Mouse (Mus musculus) midbrain, embryonic 15.5 days (tissue): ENCODE data around the gene Atp6v1e1. TPM values are rescaled to one million over a fixed set of nuclear protein-coding genes. Genes with fewer than 3 reads are reported as not detected.

ENCODE experiments used
- microRNA-seq: library from miRNA; unstranded; fragments of <30 nt; microRNA quantifications from one replicate; pipeline ENCODE4, GENCODE M21; 2016
- polyA plus RNA-seq: library from polyadenylated mRNA; unstranded; fragments of >200 nt; fragmentation: Nextera tagmentation; extraction: Ambion mirVana; gene quantifications from 2 replicates; pipeline ENCODE4 v1.2.1, GENCODE M21; 2015

Gene Atp6v1e1
- polyA plus RNA-seq, 1 experiment from 2014 or later = 264 TPM

Small RNA genes within 50 kb of the gene (microRNA-seq; reads per million reads assigned to microRNA genes)
- gene Gm25193 = not detected

Other genes with a start within 250 kb of the Atp6v1e1 start
- gene Cecr2, start 156.4 kb downstream of the Atp6v1e1 start, polyA plus RNA-seq = 2.2 and 2.7 TPM in 2 replicates
- 9.8 and 12.5 TPM in 2 replicates for gene Slc25a18, start 49.2 kb downstream of the Atp6v1e1 start, polyA plus RNA-seq
- gene Bcl2l13, start 13.4 kb upstream of the Atp6v1e1 start, polyA plus RNA-seq = 24.2 and 25.1 TPM in 2 replicates
- 46.9 and 48.4 TPM in 2 replicates for gene Bid, start 94.1 kb upstream of the Atp6v1e1 start, polyA plus RNA-seq